Mouse (Mus musculus): Measurements from ENCODE around the gene Olfr1499.
A peak's percentile ranks its signal among the peaks of the same experiment; 100 is the strongest.
"Not testable (repeated sequence)": the region's sequence is repeated elsewhere in the genome, so short reads cannot be mapped to it uniquely, and the experiment has no call there.

Olfr1499 gene

DNA sequence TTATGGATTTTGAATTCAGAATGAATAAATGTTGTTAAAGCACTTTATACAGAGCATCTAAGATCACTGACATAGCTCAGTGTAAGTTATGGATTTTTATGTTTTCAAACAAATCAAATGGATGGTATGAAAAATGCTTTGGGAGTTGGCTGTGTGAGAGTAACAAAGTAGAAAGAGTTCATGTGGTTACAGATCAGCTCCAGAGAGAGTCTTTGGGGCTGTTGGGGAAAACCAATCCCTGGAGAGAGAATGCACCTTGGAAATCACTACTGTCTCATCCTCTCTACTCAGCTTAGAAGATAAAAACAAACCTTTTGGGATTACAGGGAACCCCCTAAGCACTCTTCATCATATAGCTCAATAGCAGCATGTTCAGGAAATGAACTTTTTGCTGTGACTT is at the start of gene Olfr1499:
Olfr1499 (minus strand) TSS at position 101 of the 400 bp plus-strand sequence.
- DNase-seq (ENCODE audit: low spot score) = no peak

DNA sequence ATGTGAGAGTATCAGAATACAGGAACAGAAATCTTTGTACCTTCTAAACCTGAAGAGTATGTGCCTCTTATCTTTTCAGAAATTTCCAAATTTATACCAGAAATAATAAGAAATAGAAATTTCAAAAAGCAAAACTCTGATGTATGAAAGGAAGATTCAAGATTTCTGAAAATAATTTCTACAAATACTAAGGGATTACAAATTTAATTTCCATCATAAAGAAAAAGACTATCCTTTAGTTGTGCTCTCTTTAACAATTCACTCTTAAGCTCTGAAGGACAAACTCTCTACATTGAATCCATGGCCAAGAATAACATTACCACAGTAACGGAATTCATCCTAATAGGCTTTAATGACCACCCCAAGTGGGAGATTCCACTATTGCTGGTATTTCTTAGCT is 42.2 kb upstream of the Olfr1499 start, which contains the start of gene Olfr1502:
Olfr1502 (plus strand) TSS at position 301 of the 400 bp plus-strand sequence.
- DNase-seq (ENCODE audit: low spot score) = no peak

DNA sequence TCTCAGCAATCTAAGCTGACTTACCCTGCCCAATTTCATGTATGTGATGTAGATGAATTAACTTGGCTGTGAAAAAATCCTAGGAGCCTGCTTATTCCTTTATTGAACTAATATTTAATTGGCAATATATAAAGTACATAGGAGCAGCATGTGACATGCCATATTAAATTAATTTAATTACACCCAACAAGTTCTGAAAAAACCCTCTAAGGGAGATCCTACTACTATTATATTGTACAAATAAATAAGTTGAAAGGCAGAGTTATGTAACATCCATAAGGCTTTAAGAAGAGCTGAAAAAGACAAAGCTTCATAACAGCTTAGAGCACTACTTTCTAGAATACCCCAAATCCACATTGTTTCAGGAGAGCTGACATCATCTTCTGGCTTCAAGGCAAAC is 31.3 kb upstream of the Olfr1499 start, which contains the start of gene Olfr1501:
Olfr1501 (minus strand) TSS at position 101 of the 400 bp plus-strand sequence.
- DNase-seq (ENCODE audit: low spot score) = not testable (repeated sequence)

DNA sequence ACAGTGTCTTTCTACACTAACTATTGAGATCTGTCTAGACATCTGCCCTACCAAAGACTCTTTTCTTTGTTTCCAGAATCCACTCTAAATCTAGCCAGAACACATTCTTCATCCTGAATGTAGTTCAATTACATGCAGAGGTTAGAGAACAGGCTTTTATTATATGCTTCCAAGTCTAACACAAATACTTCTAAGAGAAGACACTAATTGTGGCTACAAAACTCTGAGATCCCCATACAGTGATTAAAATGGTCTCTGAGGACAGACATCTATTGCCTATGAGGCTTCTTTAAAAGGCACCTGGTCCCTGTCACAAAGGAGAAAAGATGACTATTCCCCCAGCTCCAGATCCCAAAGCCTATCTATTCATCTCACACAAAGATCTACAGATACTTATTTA is 11.1 kb upstream of the Olfr1499 start, which contains the start of gene Olfr1500:
Olfr1500 (minus strand) TSS at position 101 of the 400 bp plus-strand sequence.
- DNase-seq (ENCODE audit: low spot score) = no peak

DNA sequence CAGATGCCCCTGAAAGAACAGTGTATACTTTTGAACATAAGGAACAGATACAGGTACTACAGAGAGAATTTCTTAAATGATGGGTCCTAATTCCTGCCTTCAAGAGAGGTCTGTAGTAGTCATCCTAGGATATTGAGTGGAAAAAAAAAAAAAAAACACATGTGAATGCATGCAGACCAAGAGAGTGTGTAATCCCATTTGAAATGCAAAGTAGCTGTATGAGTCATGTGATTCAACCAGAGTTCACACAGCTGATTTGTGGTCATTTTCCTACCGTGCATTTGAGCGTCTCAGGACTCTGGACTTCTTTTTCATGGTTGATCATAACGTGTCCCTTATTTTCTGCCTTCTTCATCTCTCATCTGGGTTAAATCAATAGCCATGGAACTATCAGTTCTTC is 9.2 kb upstream of the Olfr1499 start:
- no peak for DNase-seq (ENCODE audit: low spot score)

DNA sequence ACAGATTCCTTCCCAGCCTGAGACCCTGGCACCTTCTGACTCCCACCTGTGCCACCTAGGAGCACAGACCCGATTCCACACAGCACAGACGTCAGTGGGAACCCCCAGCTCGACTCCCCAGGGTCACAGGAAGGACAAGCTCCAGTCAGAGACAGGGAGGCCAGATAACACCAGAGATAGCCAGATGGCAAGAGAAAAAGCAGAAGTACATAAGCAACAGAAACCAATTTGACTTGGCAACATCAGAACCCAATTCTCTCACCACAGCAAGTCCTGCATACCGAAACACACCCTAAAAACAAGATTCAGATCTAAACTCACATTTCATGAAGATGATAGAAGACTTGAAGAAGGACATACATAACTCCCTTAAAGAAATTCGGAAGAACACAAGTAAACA is 1.6 kb upstream of the Olfr1499 start:
- DNase-seq (ENCODE audit: low spot score) = no peak

DNA sequence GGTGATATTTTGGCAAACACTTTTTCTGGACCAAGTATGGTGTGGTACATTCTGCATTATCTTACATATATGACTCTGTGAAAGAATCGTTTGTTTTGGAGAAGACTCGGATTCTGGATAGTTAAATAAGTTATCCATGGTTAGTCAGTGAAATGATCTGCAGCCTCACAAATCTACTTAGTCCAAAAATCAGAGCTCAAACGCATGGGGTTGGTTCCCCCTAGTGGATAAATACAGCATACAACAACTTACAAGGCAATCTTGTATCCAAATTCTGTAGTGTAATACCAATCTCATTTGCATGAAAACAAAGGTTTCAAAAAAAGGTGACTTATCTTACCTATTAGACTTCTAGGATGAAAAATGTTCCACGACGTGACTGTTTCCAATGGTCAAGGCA is 420 bp downstream of the Olfr1499 start:
- DNase-seq (ENCODE audit: low spot score) = peak; percentile 2

DNA sequence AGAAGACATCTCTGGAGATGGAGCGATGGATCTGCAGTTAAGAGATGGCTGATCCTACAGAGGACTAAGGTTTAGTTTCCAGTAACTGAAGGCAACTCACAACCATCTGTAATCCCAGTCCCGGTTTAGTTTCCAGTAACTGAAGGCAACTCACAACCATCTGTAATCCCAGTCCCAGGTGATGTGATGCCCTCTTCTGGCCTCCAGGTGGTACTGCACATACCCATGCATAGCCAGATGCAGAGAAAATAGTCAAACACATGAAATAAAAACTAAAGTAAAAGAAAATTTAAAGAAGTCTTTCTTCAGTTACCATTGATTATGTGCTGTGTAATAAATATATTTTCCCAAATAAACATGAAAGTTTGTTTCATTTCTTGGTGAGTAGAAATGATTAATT is 6.4 kb downstream of the Olfr1499 start:
- no peak for DNase-seq (ENCODE audit: low spot score)

DNA sequence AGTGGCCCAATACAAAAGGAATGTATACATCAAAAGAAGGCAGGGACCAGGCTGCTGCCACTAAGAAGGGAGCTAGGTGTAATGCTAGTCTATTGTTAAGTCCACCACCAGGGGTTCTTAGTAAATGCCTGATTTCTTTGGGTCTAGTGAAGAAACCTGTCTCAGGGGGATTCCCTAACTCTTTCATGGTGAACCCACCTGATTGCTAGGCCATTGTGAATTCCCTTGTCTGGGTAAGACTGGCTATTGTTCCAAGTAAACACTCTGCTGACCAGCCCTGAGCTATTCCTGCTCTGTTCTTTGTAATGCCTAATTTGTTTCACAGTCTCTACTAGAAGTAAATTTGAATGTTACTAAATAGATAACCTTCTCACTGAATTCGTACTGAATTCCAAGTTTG is 13.8 kb downstream of the Olfr1499 start:
- not testable (repeated sequence) for DNase-seq (ENCODE audit: low spot score)

DNA sequence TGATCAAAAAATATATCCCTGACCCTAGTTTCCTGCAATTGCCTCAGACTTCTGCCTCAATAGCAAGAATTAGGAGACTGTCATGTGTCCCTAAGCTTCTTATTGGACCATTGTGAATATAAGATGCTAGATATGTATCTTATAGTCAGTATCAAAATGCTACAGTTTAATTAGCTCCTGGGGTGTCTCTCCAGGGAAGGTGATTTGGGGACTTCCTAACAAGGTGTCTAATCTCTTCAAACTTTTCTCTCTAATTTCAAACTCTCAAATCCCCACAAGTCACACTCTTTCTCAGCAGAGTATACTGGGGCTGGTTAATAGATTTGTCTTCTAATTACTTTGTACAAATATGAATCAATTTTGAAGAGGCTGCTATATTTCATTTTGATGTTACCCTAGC is 21.1 kb downstream of the Olfr1499 start, which contains the start of gene Olfr1497:
Olfr1497 (minus strand) TSS at position 101 of the 400 bp plus-strand sequence.
- DNase-seq (ENCODE audit: low spot score) = no peak

DNA sequence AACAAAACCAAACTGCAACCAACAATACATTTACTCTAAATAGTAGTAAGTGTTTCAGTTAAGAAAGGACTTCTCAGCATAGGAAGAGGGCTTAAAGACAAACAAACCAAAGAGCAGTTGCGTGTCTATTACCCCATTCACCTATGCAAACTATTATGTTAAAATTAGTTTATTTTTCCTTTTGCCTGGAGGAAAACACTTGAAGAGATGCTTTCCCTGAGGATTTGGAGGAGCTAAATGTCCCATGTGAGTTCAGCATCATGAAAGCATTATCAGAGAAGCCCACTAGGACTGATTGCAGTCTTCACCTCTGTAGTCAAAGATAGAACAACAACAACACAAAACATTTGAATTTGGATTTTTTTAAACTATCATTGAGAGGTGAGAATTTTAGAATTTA is 41.7 kb downstream of the Olfr1499 start, which contains the start of gene Olfr1496:
Olfr1496 (plus strand) TSS at position 301 of the 400 bp plus-strand sequence.
- no peak for DNase-seq (ENCODE audit: low spot score)

DNA sequence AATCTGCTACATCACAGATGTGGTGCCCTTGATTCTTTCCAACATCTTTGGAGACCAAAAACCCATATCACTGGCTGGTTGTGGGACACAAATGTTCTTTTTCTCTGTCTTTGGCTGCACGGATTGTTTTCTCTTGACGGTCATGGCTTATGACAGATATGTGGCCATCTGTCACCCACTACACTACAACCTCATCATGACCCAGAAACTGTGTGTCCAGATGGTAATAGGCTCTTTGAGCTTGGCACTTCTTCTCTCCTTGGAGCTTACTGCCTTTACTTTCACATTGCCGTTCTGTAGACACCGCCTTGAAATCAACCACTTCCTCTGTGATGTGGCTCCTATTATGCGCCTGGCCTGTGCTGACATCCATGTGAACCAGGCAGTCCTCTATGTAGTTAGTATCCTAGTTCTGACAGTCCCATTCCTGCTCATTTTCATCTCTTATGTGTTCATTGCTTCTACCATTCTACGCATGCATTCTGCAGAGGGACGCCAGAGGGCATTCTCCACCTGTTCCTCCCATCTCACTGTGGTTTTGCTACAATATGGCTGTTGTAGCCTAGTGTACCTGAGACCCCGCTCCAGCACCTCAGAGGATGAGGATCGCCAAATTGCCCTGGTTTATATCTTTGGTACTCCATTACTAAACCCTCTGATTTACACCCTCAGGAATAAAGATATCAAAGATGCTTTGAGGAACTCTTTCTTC is 50.5 kb downstream of the Olfr1499 start:
- DNase-seq (ENCODE audit: low spot score) = no peak

DNA sequence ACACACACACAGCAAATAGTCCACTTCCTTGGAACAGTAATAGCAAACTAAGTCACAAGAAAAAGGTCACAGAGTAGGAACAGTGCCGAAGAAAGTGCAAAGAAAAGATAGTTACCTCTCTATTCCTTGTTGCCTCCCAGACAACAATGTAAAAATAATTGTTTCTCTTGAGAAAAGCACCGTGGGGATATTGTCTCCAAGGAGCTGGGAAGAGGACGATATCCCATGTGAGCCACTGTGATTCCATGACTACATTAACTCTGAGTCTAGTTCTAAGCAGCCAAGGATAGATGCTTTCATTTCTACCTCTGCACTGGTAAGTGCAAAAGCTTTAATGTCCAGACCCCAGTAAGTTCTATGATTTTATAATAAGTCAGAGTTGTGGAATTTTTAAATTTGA is 54.9 kb downstream of the Olfr1499 start, which contains the start of gene Olfr1495:
Olfr1495 (plus strand) TSS at position 301 of the 400 bp plus-strand sequence.
- DNase-seq (ENCODE audit: low spot score) = no peak
